Mouse (Mus musculus): ENCODE measurements around the gene Got1.

The Got1 gene

DNA sequence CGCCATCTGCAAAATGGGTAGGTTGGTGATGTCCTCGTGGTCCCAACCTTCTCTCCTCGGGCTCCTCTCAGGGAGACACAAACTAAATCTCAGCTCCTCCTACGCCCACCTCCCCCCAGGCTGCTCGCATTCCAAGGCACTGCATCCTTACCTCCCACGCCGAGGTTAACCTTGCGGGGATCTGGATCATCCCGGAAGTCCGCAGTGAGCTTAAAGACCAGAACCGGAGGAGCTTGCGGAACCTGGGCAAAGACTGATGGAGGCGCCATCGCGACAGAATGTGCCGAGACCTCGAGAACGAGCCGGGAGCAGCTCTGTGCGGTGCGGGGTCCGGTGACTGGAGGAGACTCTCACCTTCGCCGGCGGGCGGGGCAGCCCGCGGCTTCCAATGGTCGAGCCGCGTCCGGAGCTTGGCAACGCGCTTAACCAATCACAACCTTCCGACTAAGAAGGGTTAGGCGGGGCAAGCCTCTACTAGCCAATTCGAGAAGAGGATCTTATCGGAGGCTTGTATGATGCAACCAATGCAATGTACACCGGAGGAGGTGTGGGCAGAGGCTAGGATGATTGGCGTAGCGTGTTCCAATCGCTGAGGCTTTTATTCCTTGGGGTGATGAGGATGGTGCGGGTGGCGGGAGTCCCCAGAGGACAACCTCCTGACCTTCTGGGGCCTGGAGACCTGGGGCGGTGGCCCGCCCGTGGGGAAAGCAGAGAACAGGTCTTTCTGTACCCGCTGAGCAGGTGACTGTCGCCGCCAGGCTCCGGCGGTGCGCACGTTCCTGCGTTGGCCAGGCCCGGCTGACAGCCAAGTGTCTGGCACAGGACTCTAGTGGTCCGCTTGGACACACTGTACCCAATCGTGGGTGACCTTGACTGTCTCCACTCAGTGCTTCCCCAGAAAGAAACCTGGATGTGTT, at the start of gene Got1:
TSS of gene Got1 (minus strand) at position 419 of the 917 bp plus-strand sequence.
- peak; percentile 70 for DNase-seq (ENCODE audit: low spot score)

DNA sequence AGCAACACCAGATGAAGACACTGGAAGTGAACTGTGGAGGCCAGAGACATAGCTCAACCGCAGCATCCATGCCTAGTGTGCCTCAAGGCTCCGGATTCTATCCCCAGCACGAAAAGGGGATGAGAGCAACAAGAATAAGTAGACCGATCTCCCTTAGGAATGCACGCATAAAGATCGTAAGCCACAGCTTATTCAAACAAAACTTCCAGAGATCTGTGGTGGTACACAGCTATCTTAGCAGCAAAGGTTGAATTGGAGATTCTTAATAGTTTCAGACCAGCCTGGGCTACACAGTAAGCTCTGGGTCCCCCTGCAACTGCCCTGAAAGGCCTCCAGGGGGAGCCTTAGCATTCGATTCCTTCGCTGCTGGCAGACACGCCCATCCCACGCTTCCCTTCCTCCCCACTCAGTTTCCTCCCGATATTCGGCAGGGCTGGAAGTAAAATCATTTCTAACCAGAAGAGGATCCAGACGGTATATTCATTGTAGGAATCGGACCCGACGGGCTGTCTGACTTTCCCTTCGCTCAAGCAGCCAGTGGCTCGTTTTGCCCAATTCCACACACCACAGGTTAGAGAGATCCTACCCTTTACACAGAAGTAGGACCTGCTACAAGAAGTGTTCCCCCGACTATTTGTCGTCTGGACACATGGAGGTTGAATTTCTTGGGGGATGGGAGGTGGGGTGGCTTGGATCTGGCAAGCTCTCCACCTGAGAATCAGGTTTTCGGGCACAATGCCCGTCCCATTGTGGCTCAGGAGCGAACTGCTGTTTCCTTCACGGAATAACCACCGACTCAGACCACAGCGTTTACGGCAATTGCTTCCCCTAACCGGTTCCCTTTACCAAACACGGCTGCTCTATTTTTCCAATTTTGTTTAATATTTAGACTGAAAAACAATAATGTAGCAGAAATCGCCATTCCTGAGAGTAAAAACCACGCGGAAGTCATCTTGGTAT, 46.7 kb upstream of the Got1 start:
- DNase-seq (ENCODE audit: low spot score) = no peak

DNA sequence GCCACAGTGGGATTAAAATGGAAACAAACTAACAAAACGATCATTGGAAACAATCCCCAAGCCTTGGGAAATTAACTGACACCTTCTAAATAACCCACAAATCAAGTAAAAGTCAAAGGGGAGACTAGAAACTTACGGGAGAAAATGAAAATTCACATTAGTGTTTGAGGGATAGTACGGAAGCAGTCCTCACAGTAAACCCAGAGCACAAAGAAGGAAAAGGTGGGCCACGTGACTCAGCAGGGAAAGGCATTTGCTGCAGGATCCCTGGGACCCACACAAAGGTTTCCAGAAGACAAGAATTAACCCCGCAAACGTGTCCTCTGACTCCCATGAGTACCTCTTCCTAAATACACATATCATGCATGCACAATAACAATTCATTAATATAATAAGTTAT, 44.7 kb upstream of the Got1 start:
- no peak for DNase-seq (ENCODE audit: low spot score)

DNA sequence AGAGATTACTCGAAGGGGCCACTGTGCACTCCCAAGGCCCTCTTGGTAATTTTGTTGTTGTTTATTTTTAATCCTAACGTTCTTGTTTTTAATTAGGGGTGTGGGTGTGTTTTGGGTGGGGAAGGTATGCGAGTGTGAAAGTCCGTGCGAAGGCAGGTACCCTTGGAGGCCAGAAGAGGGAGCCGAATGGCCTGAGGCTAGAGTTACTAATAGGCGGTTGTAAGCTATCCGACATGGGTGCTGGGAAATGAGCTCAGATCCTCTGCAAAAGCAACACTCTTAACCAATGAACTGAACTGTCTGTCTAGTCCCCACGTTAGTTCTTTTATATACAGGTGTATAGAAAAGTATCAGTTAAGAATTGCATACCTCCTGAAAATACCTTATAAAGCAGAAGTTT, 43.9 kb upstream of the Got1 start:
- no peak for DNase-seq (ENCODE audit: low spot score)

DNA sequence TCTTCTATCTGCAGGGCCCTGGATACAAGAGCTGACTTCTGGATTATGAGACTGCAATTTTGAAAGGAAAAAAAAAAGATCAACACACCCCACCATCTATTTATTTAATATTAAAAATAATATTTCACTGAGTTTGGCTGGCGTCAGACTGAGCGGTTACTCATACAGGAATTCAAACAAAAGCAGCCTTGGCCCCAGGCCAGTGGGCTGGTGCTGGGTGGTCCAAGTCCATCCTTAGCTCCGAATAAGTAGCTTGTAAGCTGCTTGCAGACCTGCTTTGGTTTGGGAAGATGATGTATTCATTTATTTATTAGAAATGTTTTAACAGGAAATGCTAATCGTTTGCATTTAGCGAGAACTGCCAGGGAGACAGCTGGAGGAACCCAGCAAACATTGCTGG, 38.8 kb upstream of the Got1 start:
- no peak for DNase-seq (ENCODE audit: low spot score)

DNA sequence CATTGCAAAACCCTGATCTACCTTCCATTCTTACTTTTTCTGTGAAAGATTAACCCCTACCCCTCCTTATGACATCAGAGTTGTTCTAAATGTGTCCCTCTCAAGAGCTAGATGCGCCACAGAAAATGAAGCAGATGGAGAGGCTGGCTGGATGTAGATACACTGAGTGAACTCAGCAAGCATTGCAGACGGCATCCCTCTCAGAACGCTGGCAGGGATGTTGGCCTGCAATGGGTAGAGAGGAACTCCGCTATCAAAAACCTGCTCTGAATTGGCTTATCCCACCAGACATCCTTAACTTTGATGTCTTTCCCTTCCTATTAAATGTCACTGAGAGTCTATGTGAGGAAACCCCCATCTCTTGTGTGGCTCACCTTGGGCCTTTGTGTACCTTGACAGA, 37.4 kb upstream of the Got1 start:
- no peak for DNase-seq (ENCODE audit: low spot score)

DNA sequence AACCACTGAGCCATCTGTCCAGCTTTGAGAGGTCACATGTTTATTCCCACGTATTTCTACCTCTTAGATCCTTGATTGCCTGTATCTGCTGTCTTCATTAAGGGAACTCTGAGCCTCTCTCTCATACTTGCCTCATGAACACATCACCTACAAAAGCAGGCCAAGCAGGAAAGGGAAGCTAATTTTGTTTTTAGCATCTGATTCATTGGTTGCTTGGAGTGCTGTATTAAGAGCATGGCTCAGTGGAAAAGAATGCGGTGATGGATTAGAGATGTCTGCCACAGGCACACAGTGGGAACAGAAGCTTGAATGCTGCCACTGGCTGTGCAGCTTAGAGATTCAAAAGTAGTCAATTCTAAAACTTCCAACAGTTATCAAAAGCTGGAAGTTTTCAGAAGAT, 35.8 kb upstream of the Got1 start:
- DNase-seq (ENCODE audit: low spot score) = no peak

DNA sequence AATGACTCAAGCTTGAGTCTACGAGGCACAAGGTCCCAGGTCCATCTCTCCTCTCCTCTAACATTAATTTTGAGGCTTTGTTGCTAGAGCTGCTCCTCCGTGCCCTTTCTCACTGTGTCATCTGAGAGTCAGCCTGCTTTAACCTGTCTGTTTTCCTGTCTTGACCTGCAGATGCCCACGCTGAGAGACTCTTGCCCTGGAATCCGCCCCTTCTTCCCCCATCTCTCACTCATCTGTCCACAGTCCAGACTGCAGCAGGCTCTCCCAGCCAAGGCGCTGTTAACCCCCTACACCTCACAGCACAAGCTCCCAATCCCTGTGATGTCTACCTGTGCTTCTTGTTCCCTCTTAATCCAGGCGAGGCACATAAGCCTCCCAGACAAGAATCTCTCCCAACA, 27.1 kb upstream of the Got1 start:
- DNase-seq (ENCODE audit: low spot score) = no peak

DNA sequence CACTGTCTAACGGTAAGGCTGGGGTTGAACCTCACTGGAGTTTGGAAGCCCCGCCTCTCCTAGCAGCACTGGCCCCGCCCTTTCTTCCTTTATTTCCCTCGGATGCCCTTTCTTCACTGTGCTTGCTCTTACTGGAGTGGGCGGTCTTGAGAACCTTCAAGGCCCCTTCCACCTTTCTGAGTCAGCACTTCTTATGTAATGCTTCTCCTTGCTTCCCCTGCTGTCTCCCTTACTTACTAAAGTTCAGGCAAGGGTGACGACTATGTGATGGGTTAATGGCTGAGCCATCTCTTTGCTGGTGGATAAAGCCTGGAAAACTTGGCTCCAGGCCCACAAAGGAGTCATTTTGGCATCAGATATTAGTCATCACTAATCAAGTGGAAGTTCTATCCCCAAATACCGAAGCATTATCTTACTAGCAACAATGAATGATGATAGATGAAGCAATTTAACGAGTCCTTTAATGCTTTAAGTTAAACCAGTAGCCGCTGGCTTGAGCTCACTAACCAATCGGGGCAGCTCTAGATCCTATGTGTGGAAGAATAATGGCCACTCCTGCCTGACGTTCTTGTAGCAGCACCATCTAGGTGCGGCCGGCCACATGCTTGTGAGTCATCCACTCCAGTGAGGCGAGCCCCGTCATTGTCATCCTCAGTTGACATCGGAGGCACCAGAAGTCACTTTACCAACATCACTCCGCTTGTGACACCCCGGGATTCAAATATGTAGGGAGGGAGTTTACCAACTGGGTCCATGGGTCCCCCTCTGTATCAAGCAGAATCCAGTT, 26.5 kb upstream of the Got1 start:
- no peak for DNase-seq (ENCODE audit: low spot score)

DNA sequence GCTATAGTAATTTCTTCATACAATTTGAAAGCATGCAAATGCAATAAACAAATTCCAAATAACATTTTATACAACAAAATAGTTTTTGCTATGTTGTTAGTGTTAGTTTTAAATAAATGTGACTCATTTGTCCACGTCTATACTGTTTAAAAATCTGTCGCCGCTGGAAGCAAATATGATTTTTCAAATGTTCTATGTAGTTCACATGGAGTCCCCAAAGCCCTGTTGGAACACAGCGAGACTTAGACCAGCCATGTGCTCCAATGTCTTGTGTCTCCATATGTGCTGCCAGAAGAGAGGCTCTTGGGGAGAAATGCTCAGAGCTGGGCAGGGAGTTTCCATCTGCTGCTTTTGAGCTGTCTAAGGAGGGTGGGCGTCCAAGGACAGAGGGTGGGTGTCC, 23.7 kb upstream of the Got1 start:
- DNase-seq (ENCODE audit: low spot score) = no peak

DNA sequence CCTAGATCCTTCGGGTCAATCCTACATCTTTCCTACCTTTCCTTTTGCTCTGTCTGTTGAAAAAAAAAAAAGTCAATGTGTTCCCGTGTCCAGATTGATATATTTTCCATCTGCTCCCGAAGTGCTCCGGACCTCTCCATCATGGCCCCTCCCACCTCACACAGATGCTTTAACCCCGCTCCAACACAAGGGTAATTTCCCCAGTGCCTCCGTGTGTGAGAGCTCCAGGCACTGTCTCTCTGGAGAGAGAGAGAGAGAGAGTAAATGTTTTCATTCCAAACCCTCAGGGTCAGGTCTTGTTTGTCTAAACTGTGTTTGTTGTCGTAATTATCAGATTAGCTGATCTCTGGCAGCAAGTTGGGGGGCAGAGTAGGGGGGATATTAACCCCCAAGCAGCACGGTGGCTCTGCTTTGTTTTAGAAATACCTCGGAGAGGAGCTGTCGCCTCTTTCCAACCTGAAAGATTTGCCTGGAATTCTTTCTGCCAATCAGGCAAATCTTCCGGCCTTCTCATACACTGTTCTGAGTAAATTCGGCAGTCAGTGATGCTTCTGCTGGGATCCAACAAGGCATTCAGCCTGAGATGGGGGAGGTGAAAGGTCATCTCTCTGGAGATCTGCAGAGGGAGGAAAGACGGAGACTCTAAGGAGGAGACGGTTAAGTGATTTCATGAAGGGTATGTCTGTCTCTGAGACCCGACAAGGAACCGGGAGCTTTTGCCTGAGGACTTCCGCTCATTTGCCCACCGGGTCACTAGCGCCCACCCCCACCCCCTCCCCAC, 22.1 kb upstream of the Got1 start:
- no peak for DNase-seq (ENCODE audit: low spot score)

DNA sequence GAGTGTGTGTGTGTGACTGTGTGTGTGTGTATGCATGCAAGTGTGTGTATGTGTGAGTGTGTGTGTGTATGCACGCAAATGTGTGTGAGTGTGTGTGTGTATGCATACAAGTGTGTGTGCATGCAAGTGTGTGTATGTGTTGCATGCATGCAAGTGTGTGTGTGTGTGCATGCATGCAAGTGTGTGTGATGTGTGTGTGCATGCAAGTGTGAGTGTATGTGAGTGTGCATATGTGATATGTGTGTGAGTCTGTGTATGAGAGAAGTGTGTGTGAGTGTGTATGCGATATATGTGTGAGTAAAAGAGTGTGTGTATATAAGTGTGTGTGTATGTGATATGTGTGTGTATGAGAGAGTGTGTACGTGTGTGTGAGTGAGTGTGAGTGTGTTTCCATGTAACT, 11.0 kb upstream of the Got1 start:
- no peak for DNase-seq (ENCODE audit: low spot score)

DNA sequence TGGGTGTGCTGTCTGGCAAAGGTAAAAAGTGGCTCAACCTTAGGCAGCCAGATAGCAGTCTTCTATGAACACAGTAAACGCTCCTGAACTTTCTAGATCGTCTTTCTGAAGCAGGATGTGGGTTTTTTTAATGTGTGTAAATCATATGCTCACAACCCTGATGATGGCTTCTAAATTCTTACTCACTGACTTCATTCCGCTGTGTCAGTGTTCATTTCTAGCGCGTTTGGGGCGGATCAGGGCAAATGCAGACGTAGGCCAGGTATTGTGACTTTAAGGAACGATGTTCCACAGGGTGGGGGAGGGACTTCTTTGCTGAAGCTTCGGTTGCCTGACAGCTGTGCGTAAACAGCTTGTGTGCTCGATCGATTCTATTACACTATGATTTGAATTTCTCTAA, 6.5 kb upstream of the Got1 start:
- DNase-seq (ENCODE audit: low spot score) = no peak

DNA sequence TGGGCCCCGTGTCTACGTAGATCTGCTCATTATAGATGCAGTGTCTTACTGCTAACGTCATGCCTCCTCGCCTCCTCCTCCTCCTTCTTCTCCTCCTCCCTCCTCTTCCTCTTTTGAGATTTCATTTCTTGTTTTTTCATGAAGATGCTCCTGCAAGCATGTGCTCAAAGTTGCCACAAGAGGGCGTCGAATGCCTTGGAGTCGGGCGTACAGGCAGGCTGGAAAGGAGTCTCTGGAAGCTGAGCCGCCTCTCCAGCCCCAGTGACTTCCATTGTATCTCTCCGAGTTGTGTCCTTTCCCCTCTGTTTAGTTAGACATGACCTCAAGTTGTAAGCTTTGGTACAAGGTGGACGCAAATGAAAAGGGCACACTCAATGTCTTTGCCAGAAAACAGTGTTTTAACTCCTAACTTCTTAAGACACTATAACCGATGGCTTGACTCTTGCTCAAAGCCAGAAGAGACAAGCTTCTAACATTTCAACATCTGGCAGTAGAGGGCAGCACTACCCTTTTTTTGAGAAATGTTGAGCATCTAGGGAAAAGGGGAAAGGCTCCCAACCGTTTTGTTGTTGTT, 5.9 kb upstream of the Got1 start:
- DNase-seq (ENCODE audit: low spot score) = no peak

DNA sequence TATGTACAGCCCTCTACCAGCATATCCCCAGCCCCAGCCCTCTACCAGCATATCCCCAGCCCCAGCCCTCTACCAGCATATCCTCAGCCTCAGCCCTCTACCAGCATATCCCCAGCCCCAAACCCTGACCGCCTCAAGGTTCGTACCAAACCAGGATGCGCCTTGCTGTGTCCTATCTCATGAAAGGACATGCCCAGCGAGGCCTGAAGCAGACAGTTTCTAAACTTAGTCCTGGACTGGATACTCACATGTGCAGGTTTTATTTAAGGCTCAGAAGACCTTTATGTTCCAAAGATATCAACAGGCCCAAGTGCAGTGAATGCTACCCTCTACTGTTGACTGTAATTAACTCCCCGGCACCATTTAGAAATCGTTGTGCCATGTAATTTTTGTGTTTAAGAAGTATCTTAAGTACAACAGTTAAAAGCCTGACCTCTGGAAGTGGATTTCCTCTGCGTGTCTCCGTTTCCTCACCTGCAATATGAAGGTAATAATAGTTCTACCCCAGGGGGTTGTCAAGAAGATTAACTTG, 3.7 kb upstream of the Got1 start:
- no peak for DNase-seq (ENCODE audit: low spot score)

DNA sequence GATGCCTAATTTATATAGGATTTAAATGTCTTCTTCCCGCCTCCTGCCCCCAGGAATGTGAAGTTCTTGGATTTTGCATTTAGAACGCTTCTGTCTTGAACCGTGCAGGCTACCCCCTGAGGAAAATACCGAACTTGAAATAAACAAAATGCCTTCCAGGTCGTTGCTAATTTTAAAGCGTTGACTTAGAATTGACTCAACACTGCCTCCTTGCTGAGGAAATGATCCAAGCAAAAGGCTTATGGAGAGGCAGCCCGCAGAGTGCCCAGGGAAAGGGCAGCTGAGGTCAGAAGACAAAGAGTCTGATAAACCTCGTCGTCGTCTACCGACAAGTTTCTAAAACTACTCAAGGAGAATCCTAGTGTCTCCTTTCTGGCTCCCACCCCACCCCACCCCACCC, 2.7 kb upstream of the Got1 start:
- DNase-seq (ENCODE audit: low spot score) = no peak

DNA sequence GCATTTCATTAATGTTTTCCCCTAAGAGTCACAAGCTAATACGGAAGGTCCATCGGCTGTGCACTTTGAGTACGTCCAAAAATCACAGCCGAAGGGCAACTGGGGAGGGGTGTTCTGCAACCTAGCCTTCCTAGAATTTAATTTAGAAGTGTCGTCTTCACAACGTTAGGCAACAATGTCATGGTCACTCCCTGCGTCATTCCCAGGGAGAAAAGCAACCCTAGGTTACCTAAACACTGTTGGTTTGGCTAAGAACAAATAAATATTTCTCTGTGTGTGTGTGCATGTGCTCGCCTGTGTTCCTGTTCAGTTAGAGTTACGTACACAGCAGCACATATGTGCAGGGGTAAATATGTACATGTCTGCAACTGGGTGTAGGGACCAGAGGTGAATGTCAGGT, 1.6 kb upstream of the Got1 start:
- no peak for DNase-seq (ENCODE audit: low spot score)

DNA sequence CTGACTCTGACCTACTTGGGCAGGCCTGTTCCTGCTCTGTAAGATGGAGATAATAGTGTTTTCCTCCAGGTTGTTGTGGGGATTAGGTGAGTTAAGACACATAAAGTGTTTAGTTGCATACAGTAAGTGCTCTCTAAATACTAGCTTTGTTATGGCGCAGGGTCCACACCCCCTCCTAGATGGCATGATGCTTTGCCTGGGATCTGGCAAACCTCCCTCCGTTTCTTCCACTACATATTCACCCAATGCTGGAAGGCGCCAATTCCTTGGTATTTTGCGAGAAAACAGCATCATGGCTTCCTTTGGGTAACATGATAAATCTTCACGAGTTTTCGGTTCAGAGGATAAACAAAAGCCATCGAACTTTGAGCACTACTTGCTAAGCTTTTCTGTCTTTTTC, 1.2 kb upstream of the Got1 start:
- no peak for DNase-seq (ENCODE audit: low spot score)

DNA sequence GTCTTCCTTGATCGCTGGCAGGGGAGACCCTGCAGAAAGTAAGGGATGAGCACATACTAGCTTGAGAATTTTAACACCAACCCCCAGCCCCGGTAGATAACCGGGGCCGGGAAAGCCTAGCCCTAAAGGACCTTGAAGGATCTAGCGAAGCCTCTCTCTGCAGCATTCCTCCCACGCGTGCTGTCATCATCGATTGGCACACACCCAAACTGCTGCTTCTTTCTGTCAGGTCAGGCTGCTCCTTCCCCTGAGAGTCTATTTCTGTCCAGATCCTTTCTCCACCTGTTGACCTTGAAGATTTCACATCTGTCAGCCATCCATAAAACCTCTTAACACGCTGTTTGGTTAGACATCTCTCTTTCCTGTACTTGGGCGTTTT, 688 bp upstream of the Got1 start:
- no peak for DNase-seq (ENCODE audit: low spot score)

DNA sequence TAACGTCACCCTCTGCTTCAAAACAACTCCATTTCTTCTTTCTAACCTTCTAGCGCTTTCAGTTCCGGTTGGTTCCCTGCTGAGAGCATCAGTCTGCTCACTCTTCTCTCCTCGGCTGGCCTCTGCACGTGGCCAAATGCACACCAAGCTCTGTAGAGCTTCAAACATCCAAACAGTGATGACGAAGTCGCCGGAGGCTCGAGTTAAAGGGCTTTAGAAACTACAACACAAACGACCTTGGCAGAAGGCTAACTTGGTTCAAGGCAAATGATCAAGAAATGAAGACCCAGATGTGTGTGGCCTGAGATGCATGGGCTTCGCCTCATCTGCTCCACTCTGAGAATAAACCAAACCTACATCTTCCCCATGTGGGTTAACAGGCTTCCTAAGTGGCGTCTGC, 854 bp downstream of the Got1 start:
- no peak for DNase-seq (ENCODE audit: low spot score)

DNA sequence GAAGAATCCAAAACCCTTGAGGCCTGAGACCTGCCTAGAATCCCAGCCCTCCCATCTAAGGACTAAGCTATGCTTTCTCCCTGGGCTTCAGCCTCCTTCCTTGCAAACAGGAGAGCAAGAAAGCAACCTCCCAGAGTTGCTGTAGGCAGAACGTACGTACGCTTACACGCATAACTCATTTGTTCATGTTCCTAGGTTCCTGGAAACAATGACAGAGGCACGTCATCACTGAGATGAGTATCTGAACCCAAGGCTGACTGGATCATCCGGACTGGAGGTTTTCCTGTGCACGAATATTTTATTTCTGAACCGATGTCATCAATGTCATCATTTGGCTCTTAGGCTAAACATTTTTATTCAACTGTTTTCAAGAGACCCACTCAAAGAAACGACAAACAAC, 2.4 kb downstream of the Got1 start:
- no peak for DNase-seq (ENCODE audit: low spot score)
